Mouse (Mus musculus) v-Abl transformed pro-B cells (cell line): Measurements from ENCODE around the gene Syngr2.

Experiments
- in situ Hi-C, 2 experiments: fragments of 400-800 bp; cut with MboI; formaldehyde crosslinking; loops; one replicate each; pipeline ENCODE4 v1.15.1; 2025; ENCODE audit not compliant: unreplicated experiment in 2 of 2

Gene Syngr2

GRCm38 (mm10) chr11:117780582-117781111 lies 28.8 kb upstream of the Syngr2 start:
- in situ Hi-C loops: no loop called here

- in situ Hi-C loops: no loop called here
Observed at GRCm38 (mm10) chr11:117781199-117781821, 28.2 kb upstream of the Syngr2 start.

GRCm38 (mm10) chr11:117781993-117782704 lies 27.3 kb upstream of the Syngr2 start, which contains the start of the genes Tmc8 and Tmc6:
Tmc8 (plus strand) TSS chr11:117782076.
Tmc6 (minus strand) TSS chr11:117782198.
- in situ Hi-C loops: no loop called here

- in situ Hi-C loops: no loop called here
Observed at GRCm38 (mm10) chr11:117782705-117783034, 26.8 kb upstream of the Syngr2 start.

- in situ Hi-C loops: no loop called here
Observed at GRCm38 (mm10) chr11:117783089-117783488, 26.4 kb upstream of the Syngr2 start.

- in situ Hi-C loops: no loop called here
Observed at GRCm38 (mm10) chr11:117783683-117784309, 25.7 kb upstream of the Syngr2 start.

- in situ Hi-C loops: loop anchor here (5.0 kb wide), 3 partner anchors 36 to 79 kb away; no protein-coding TSS in a partner anchor
Observed at GRCm38 (mm10) chr11:117786294-117786693, 23.2 kb upstream of the Syngr2 start.

GRCm38 (mm10) chr11:117788481-117788880 lies 21.0 kb upstream of the Syngr2 start:
- in situ Hi-C loops: loop anchor here (5.0 kb wide), 3 partner anchors 34 to 81 kb away; no protein-coding TSS in a partner anchor

GRCm38 (mm10) chr11:117790286-117790685 lies 19.2 kb upstream of the Syngr2 start:
- in situ Hi-C loops: no loop called here

GRCm38 (mm10) chr11:117790703-117791440 lies 18.6 kb upstream of the Syngr2 start:
- in situ Hi-C loops: no loop called here

GRCm38 (mm10) chr11:117791441-117791761 lies 18.1 kb upstream of the Syngr2 start:
- in situ Hi-C loops: no loop called here

GRCm38 (mm10) chr11:117792281-117792888 lies 17.1 kb upstream of the Syngr2 start:
- in situ Hi-C loops: no loop called here

GRCm38 (mm10) chr11:117794035-117794551 lies 15.4 kb upstream of the Syngr2 start:
- in situ Hi-C loops: no loop called here

- in situ Hi-C loops: no loop called here
Observed at GRCm38 (mm10) chr11:117796954-117797353, 12.5 kb upstream of the Syngr2 start.

GRCm38 (mm10) chr11:117797511-117798159 lies 11.8 kb upstream of the Syngr2 start, which contains the start of gene 6030468B19Rik:
6030468B19Rik (plus strand) TSS chr11:117797660.
- in situ Hi-C loops: no loop called here

- in situ Hi-C loops: no loop called here
Observed at GRCm38 (mm10) chr11:117798160-117798541, 11.3 kb upstream of the Syngr2 start.

GRCm38 (mm10) chr11:117799174-117799573 lies 10.3 kb upstream of the Syngr2 start:
- in situ Hi-C loops: no loop called here

GRCm38 (mm10) chr11:117800038-117800437 lies 9.4 kb upstream of the Syngr2 start:
- in situ Hi-C loops: no loop called here

- in situ Hi-C loops: no loop called here
Observed at GRCm38 (mm10) chr11:117801650-117802049, 7.8 kb upstream of the Syngr2 start.
